Mouse (Mus musculus): ENCODE results near the gene Spink4.

DNA sequence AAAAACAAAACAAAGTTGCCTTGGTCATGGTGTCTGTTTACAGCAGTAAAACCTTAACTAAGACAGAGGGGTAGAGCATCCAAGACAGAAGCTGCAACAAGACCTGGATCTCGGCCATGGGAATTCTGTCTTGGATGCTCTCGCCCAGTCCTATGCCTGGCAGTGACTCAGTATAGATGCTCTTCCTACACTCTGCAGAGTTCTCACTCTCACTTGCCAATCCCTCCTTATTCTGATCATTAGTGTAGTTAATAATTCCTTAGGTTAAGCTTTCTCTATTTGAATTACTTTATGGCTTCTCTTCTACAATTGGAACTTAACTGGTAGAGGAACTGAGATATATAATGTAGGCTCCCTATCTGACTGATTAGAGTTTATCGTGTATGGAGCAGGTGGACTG lies 24.7 kb upstream of the Spink4 start:
- TF ChIP-seq CTCF (IDR thresholded peaks at IDR 0.05; ENCODE audit: insufficient read depth, low read length) (no peak), POLR2A (IDR thresholded peaks at IDR 0.05; ENCODE audit: borderline replicate concordance, extremely low read depth, low read depth, low read length) (no peak)

Data from lung, adult 2 months (tissue).